Mouse (Mus musculus) embryonic facial prominence, embryonic 10.5 days (tissue): Measurements from ENCODE around the gene Phlda3. TPM values are rescaled to one million over a fixed set of nuclear protein-coding genes. Genes with fewer than 3 reads are reported as not detected.

ENCODE experiments used
- DNase-seq: peaks from one replicate; pipeline ENCODE4 v3.0.0-alpha.2; 2017; ENCODE audit warnings: low spot score
- H3K27ac ChIP-seq: fragments of 300-500 bp; sonication (generic); replicated peaks from 2 replicates; pipeline ENCODE4 v1.5.1; 2016; ENCODE audit warnings: mild to moderate bottlenecking
- H3K27me3 ChIP-seq: fragments of 300-500 bp; sonication (generic); replicated peaks from 2 replicates; pipeline ENCODE4 v1.6.1; 2016; ENCODE audit warnings: low read depth, mild to moderate bottlenecking; ENCODE audit not compliant: poor library complexity, severe bottlenecking
- H3K36me3 ChIP-seq: fragments of 300-500 bp; sonication (generic); replicated peaks from 2 replicates; pipeline ENCODE4 v1.6.1; 2016; ENCODE audit warnings: mild to moderate bottlenecking, moderate library complexity
- H3K4me1 ChIP-seq: fragments of 300-500 bp; sonication (generic); 2 replicates; pipeline ENCODE4 v1.6.1; 2016
- H3K4me3 ChIP-seq: fragments of 300-500 bp; sonication (generic); 2 replicates; pipeline ENCODE4 v1.5.1; 2016; ENCODE audit warnings: mild to moderate bottlenecking, moderate library complexity
- H3K9me3 ChIP-seq: fragments of 300-500 bp; sonication (generic); 2 replicates; pipeline ENCODE4 v1.6.1; 2016; ENCODE audit warnings: mild to moderate bottlenecking
- WGBS: fragments of 180-500 bp; shearing (Covaris S2); methylation state at CpG from one replicate; pipeline ENCODE4 v1.1.7; 2016; 5-methylcytosine and 5-hydroxymethylcytosine counted together
- polyA plus RNA-seq: library from polyadenylated mRNA; unstranded; fragments of >200 nt; fragmentation: Nextera tagmentation; extraction: Ambion mirVana; gene quantifications from 2 replicates; pipeline ENCODE4 v1.2.1, GENCODE M21; 2016

Phlda3 gene
- polyA plus RNA-seq, 1 experiment from 2014 or later = 32.2 TPM

- peaks cover 6% of the 10 kb centered on the region for H3K36me3 ChIP-seq
These were observed 2.3 kb upstream of the Phlda3 start for GRCm38 (mm10) chr1:135763503-135764205.

DNA sequence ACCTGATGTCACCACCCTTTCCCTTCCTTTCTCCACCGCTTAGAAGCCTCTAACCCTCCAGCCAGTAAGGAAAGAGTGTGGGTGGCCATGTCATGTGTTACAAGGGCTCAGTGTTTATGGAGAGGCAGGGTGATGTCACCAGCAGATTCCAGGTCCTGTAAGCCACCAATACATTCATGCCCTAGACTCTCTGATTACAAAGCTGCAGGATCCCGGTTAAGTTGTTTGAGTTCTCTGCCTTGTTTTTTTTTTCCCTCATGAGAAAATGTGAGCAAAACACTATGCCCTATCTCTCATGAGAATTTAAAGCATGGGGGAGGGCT, 1.8 kb upstream of the Phlda3 start:
- no peak for DNase-seq
- Histone ChIP-seq H3K27ac (no peak overlapping the region; the same call in 1 of the 2 replicates), H3K4me1 (peaks cover 59% of the 10 kb centered on the region), H3K4me3 (no peak overlapping the region), H3K27me3 (peaks cover 41% of the 10 kb centered on the region), H3K36me3 (peaks cover 11% of the 10 kb centered on the region), H3K9me3 (no peaks in the 10 kb centered on the region)
- 64% methylated on average over 2 of the region's 2 CpGs for WGBS

More at GRCm38 (mm10) chr1:135763503-135764205, 2.3 kb upstream of the Phlda3 start:
- DNase-seq = peak; percentile 46
- Histone ChIP-seq H3K4me1 (peaks cover 54% of the 10 kb centered on the region), H3K4me3 (no peak overlapping the region), H3K27ac (no peak overlapping the region; the same call in 1 of the 2 replicates), H3K9me3 (no peaks in the 10 kb centered on the region), H3K27me3 (peaks cover 36% of the 10 kb centered on the region)
- 55% methylated on average over 9 of the region's 9 CpGs for WGBS

- peak overlapping the region; percentile 74 for H3K4me3 ChIP-seq
- DNase-seq = no peak
- H3K9me3 ChIP-seq = no peaks in the 10 kb centered on the region
- peaks cover 19% of the 10 kb centered on the region for H3K36me3 ChIP-seq
- H3K27me3 ChIP-seq = peaks cover 50% of the 10 kb centered on the region
- 31% methylated on average over 30 of the region's 30 CpGs for WGBS
- H3K27ac ChIP-seq = peak overlapping the region; percentile 93
- H3K4me1 ChIP-seq = peaks cover 82% of the 10 kb centered on the region
These were observed 830 bp downstream of the Phlda3 start for GRCm38 (mm10) chr1:135766592-135767306.

GRCm38 (mm10) chr1:135767324-135767890, 1.5 kb downstream of the Phlda3 start:
- Histone ChIP-seq H3K4me1 (peaks cover 82% of the 10 kb centered on the region), H3K9me3 (no peaks in the 10 kb centered on the region), H3K27me3 (peaks cover 50% of the 10 kb centered on the region), H3K27ac (no peak overlapping the region), H3K4me3 (peak overlapping the region; percentile 74), H3K36me3 (peaks cover 19% of the 10 kb centered on the region)
- WGBS = 89% methylated on average over 4 of the region's 4 CpGs
- no peak for DNase-seq

DNA sequence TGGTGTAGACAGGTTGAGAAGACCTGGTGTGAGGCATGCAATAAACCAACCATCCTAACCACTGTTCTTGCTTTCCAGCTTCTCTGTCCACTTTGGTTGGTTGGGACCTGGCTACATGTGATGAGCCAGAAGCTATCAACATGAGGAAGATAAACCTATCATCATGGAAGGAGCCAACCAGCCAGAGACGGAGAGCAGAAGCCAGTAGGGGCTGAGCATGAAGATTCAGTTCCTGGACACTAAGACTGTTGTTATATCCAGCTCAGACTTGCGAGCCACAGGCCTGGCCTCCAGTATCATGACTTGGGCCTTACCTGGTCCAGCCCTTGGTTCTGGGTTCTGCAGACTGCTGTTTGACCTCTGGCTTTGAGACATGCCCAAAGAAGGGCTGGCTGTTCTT, 2.5 kb downstream of the Phlda3 start:
- Histone ChIP-seq H3K27me3 (peaks cover 53% of the 10 kb centered on the region), H3K9me3 (no peaks in the 10 kb centered on the region), H3K4me3 (no peak overlapping the region), H3K27ac (no peak overlapping the region), H3K4me1 (peaks cover 80% of the 10 kb centered on the region), H3K36me3 (peaks cover 19% of the 10 kb centered on the region)
- no peak for DNase-seq
- WGBS = 95% methylated on average over 2 of the region's 2 CpGs

DNA sequence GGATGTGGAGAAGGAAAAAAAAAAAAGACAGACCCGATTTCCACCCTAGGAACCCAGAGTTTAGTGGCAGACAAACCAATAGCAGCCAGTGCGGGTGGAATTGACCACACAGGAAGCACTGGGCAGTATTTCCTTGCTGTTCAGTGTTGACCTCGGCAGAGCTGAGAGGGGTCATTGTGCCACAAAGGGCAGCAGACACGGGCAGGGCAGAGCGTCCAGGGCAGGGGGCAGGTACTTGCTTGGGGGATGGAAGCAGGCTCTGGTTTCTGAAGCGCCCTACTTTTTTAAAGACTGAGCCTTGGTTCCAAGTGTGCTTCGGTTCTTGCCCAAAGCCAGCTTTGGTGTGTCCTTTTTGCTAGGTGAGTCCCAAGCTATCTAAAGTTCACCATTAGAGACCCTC, 4.3 kb downstream of the Phlda3 start:
- Histone ChIP-seq H3K27ac (no peak overlapping the region), H3K4me1 (peaks cover 61% of the 10 kb centered on the region), H3K36me3 (peaks cover 19% of the 10 kb centered on the region), H3K4me3 (no peak overlapping the region), H3K9me3 (no peaks in the 10 kb centered on the region), H3K27me3 (peaks cover 39% of the 10 kb centered on the region)
- no peak for DNase-seq
- WGBS = 66% methylated on average over 7 of the region's 7 CpGs

DNA sequence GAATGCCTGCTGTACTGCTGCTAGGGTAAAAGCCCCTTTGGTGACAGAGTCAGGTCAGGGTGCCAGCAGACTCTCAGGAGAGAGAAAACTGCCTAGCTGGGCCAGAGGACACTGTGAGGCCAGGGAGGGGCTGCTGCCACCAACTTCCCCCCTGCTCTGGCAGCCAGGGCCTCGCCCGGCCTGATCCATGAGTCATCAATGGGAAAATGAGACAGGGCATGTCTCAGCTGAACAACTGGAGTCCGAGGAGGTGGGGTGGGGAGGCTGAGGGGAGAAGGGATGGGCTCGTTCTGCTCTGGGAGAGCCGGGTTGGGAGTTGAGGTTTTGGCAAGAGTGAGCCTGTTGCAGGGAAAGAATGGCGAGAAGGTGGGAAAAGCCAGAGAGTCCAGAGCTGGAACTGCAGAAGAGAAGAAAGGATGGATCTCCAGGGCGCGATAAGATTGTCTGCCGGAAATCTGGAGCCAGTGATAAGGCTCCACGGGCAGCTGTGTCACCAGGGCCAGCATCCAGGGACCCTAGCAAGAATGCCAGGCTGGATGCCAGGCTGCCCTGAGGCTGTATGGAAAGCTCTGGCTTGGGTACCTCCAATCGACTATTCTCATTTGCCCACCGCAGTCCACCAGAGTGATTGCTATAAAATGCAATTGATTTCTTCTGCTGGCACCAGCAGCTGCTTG, 5.1 kb downstream of the Phlda3 start:
- 72% methylated on average over 12 of the region's 12 CpGs for WGBS
- Histone ChIP-seq H3K4me3 (no peak overlapping the region), H3K36me3 (peaks cover 19% of the 10 kb centered on the region), H3K9me3 (no peaks in the 10 kb centered on the region), H3K27me3 (peaks cover 31% of the 10 kb centered on the region), H3K27ac (no peak overlapping the region), H3K4me1 (peaks cover 53% of the 10 kb centered on the region)
- no peak for DNase-seq

DNA sequence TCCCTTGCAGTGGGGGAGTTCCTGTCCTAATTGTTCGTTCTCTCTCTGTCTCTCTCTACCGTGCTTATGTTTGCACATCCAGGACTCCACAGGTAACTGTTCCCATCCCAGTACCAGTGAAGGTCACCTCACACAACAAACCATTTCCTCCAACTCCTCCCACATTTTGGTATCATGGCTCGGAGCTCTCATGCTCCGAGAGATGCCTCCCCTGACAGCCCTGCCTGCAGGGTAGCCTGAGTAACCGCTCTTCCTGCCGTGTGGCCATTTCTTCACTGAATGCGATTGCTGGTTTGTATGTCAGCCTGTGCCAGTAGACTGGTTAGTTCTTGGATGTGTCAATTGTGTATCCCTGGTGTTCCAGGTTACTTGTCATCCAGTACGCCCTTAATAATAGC, 5.7 kb downstream of the Phlda3 start:
- no peak for DNase-seq

GRCm38 (mm10) chr1:135776596-135776995, 10.7 kb downstream of the Phlda3 start:
- no peak for DNase-seq
- Histone ChIP-seq H3K27ac (peak overlapping the region; percentile 51; the same call in 1 of the 2 replicates), H3K4me3 (no peak overlapping the region), H3K27me3 (peaks cover 24% of the 10 kb centered on the region), H3K36me3 (no peaks in the 10 kb centered on the region), H3K4me1 (peaks cover 32% of the 10 kb centered on the region), H3K9me3 (no peaks in the 10 kb centered on the region)

More for the DNA sequence above, 5.7 kb downstream of the Phlda3 start:
- Histone ChIP-seq H3K36me3 (peaks cover 19% of the 10 kb centered on the region), H3K4me1 (peaks cover 52% of the 10 kb centered on the region), H3K4me3 (no peak overlapping the region), H3K27me3 (peaks cover 31% of the 10 kb centered on the region), H3K9me3 (no peaks in the 10 kb centered on the region), H3K27ac (no peak overlapping the region)
- 67% methylated on average over 8 of the region's 8 CpGs for WGBS

- Histone ChIP-seq H3K27me3 (peaks cover 24% of the 10 kb centered on the region), H3K4me1 (peaks cover 32% of the 10 kb centered on the region), H3K9me3 (no peaks in the 10 kb centered on the region), H3K27ac (no peak overlapping the region), H3K4me3 (no peak overlapping the region), H3K36me3 (no peaks in the 10 kb centered on the region)
- 98% methylated on average over 1 of the region's 1 CpGs for WGBS
- DNase-seq = no peak
These were observed 11.1 kb downstream of the Phlda3 start for GRCm38 (mm10) chr1:135777046-135777445.

- Histone ChIP-seq H3K27ac (peak within 1 kb of the TSS; percentile 75), H3K9me3 (no peaks in the 10 kb centered on the region), H3K36me3 (no peaks in the 10 kb centered on the region), H3K27me3 (peaks cover 21% of the 10 kb centered on the region), H3K4me3 (0 out of 2 replicates have a peak within 1 kb of the TSS, but pooled peaks have one; percentile 27), H3K4me1 (peaks cover 41% of the 10 kb centered on the region)
- peak; percentile 54 for DNase-seq
- 30% methylated on average over 22 of the region's 22 CpGs for WGBS
These were observed 13.0 kb downstream of the Phlda3 start, which contains the start of gene Tnni1 for GRCm38 (mm10) chr1:135778780-135779535. Gene Tnni1, plus strand, starts transcription at chr1:135779434.

DNA sequence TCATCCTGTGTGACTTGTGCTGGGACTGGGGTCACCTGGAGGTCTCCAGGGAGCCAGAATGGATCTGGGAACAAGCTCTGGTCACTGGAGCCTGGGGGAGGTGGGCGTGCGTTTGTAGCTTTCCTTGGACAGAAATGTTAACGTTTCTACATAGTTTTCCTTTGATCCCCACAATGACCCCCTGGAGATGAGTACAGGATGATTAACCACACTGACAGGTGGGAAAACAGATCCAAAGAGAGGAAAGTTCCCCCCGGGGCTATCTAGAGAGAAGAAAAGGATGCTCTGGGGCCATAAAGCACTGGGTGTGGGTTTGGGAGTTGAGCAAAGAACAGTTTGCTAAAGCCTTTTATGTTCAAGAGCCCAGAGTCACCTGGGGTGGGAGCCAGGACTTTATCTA, 14.7 kb downstream of the Phlda3 start:
- H3K4me1 ChIP-seq = peaks cover 41% of the 10 kb centered on the region
- WGBS = 44% methylated on average over 4 of the region's 4 CpGs
- peaks cover 21% of the 10 kb centered on the region for H3K27me3 ChIP-seq
- 0 out of 2 replicates have a peak overlapping the region, but pooled peaks have one; percentile 10 for H3K27ac ChIP-seq
- DNase-seq = no peak
- no peak overlapping the region for H3K4me3 ChIP-seq
- no peaks in the 10 kb centered on the region for H3K9me3 ChIP-seq
- no peaks in the 10 kb centered on the region for H3K36me3 ChIP-seq
